Mouse (Mus musculus) cerebellum, adult 9-11 months (tissue): ENCODE data around the gene Hist1h1e.
"Not testable (repeated sequence)": the region's sequence is repeated elsewhere in the genome, so short reads cannot be mapped to it uniquely, and the experiment has no call there.

Experiments
- DNase-seq: peaks from one replicate; pipeline ENCODE4 v3.0.0; 2022

The Hist1h1e gene

GRCm38 (mm10) chr13:23572218-23573033, 49.9 kb downstream of the Hist1h1e start:
- no peak for DNase-seq

GRCm38 (mm10) chr13:23571504-23572217, 50.7 kb downstream of the Hist1h1e start:
- DNase-seq, result not testable (repeated sequence)

GRCm38 (mm10) chr13:23571022-23571503, 51.3 kb downstream of the Hist1h1e start, which contains the start of the genes Hist1h2ae and Hist1h2bg:
Gene Hist1h2ae (minus strand): TSS chr13:23571220.
Gene Hist1h2bg (plus strand): TSS chr13:23571396.
- peak; percentile 73 for DNase-seq
